Mouse (Mus musculus) midbrain, embryonic 16.5 days (tissue): ENCODE results near the gene Fam131b. TPM values are rescaled to one million over a fixed set of nuclear protein-coding genes. Genes with fewer than 3 reads are reported as not detected.

Experiments used
- ATAC-seq: fragments of 200-750 bp; cut with Nextera tagmentation; 2 replicates; pipeline ENCODE4 v1.8.0; 2017; ENCODE audit warnings: moderate TSS enrichment
- H3K27ac ChIP-seq: fragments of 300-500 bp; sonication (generic); 2 replicates; pipeline ENCODE4 v1.5.1; 2014; ENCODE audit warnings: mild to moderate bottlenecking, low read length, mixed read lengths
- H3K27me3 ChIP-seq: fragments of 300-500 bp; sonication (generic); 2 replicates; pipeline ENCODE4 v1.6.1; 2014; ENCODE audit warnings: low read depth, low read length, mixed read lengths; ENCODE audit not compliant: control insufficient read depth, insufficient read depth
- H3K36me3 ChIP-seq: fragments of 300-500 bp; sonication (generic); 2 replicates; pipeline ENCODE4 v1.6.1; 2014; ENCODE audit warnings: mild to moderate bottlenecking, low read length, moderate library complexity, mixed read lengths; ENCODE audit not compliant: control insufficient read depth, insufficient read depth
- H3K4me1 ChIP-seq: fragments of 300-500 bp; sonication (generic); 2 replicates; pipeline ENCODE4 v1.6.1; 2014; ENCODE audit warnings: mild to moderate bottlenecking, low read length, mixed read lengths; ENCODE audit not compliant: control insufficient read depth, insufficient read depth
- H3K4me2 ChIP-seq: fragments of 300-500 bp; sonication (generic); 2 replicates; pipeline ENCODE4 v1.6.1; 2014; ENCODE audit warnings: mild to moderate bottlenecking, low read length, mixed read lengths
- H3K4me3 ChIP-seq: fragments of 300-500 bp; sonication (generic); 2 replicates; pipeline ENCODE4 v1.5.1; 2014; ENCODE audit warnings: low read depth, mild to moderate bottlenecking, low read length, moderate library complexity, mixed read lengths
- H3K9ac ChIP-seq: fragments of 300-500 bp; sonication (generic); 2 replicates; pipeline ENCODE4 v1.6.1; 2014; ENCODE audit warnings: low read depth, low read length, mixed read lengths
- H3K9me3 ChIP-seq: fragments of 300-500 bp; sonication (generic); replicated peaks from 2 replicates; pipeline ENCODE4 v1.6.1; 2014; ENCODE audit warnings: mild to moderate bottlenecking, low read length, mixed read lengths; ENCODE audit not compliant: control insufficient read depth, poor library complexity, severe bottlenecking
- WGBS: fragments of 180-500 bp; shearing (Covaris S2); extraction: QIAGEN DNeasy Blood & Tissue Kit; methylation state at CpG from one replicate; pipeline ENCODE4 v1.1.7; 2014; 5-methylcytosine and 5-hydroxymethylcytosine counted together
- polyA plus RNA-seq: library from polyadenylated mRNA; unstranded; fragments of >200 nt; fragmentation: Nextera tagmentation; extraction: Ambion mirVana; gene quantifications from 2 replicates; pipeline ENCODE4 v1.2.1, GENCODE M21; 2015

The Fam131b gene
- polyA plus RNA-seq, 1 experiment from 2014 or later = 7.8 TPM

GRCm38 (mm10) chr6:42364607-42365006 is 40.2 kb upstream of the Fam131b start:
- no peak overlapping the region for H3K4me3 ChIP-seq
- 92% methylated on average over 15 of the region's 15 CpGs for WGBS
- ATAC-seq = no peak

DNA sequence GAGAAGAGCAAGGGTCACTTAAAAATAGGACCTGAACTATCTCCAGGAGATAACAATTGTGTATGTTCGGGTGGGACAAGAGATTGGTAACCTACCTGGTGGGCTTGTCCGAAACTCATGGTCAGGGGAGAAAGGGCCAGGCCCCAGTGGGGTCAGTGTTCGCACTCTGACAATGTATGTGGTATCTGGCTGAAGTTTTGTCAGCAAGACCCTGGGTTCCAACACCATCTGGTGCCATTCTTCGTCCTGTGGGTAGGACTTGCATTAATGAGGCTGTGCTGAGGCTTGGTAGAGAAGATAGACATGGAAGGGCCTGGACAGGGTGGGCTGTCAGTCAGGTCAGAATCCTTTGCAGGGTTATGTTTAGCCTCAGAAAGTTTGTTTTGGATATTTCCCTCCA is 39.6 kb upstream of the Fam131b start:
- no peak for ATAC-seq
- Histone ChIP-seq H3K4me2 (no peak overlapping the region), H3K4me1 (no peaks in the 10 kb centered on the region), H3K9ac (no peak overlapping the region), H3K36me3 (no peaks in the 10 kb centered on the region), H3K27ac (no peak overlapping the region), H3K4me3 (no peak overlapping the region), H3K9me3 (no peaks in the 10 kb centered on the region), H3K27me3 (no peaks in the 10 kb centered on the region)
- WGBS = 92% methylated on average over 4 of the region's 4 CpGs

More at GRCm38 (mm10) chr6:42364607-42365006, 40.2 kb upstream of the Fam131b start:
- Histone ChIP-seq H3K4me2 (no peak overlapping the region), H3K9me3 (no peaks in the 10 kb centered on the region), H3K4me1 (no peaks in the 10 kb centered on the region), H3K27ac (no peak overlapping the region), H3K36me3 (no peaks in the 10 kb centered on the region), H3K9ac (no peak overlapping the region), H3K27me3 (no peaks in the 10 kb centered on the region)

DNA sequence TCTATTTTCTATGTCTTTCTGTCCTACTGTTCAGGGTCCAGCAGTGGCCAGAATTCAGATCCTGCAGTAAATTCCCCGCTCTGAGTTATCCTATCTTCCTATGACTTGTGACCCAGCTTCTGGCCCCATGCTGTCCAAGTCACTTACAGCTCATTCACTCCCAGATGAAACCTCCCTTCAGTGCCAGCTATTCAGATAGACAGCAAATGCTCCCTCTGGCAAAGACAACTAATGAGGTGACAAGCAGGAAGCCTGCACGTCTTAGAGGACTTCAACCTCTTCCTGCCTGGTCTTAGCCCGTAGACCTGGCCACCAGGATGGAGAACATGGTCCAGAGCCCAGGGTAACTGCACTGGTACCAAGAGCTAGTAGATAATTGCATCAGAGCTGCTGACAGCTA is 38.5 kb upstream of the Fam131b start:
- H3K36me3 ChIP-seq = peaks cover 6% of the 10 kb centered on the region; the same call in 1 of the 2 replicates
- no peak overlapping the region for H3K27ac ChIP-seq
- 57% methylated on average over 3 of the region's 3 CpGs for WGBS
- no peak overlapping the region for H3K9ac ChIP-seq
- no peaks in the 10 kb centered on the region for H3K9me3 ChIP-seq
- H3K4me2 ChIP-seq = no peak overlapping the region
- no peak overlapping the region for H3K4me3 ChIP-seq
- no peaks in the 10 kb centered on the region for H3K27me3 ChIP-seq
- ATAC-seq = no peak
- no peaks in the 10 kb centered on the region for H3K4me1 ChIP-seq

GRCm38 (mm10) chr6:42362497-42362896 is 38.1 kb upstream of the Fam131b start:
- 43% methylated on average over 1 of the region's 1 CpGs for WGBS
- peaks cover 9% of the 10 kb centered on the region; the same call in 1 of the 2 replicates for H3K36me3 ChIP-seq
- no peaks in the 10 kb centered on the region for H3K27me3 ChIP-seq
- no peak overlapping the region for H3K9ac ChIP-seq
- H3K27ac ChIP-seq = no peak overlapping the region
- ATAC-seq = no peak
- H3K9me3 ChIP-seq = no peaks in the 10 kb centered on the region
- no peak overlapping the region for H3K4me3 ChIP-seq
- H3K4me2 ChIP-seq = no peak overlapping the region
- H3K4me1 ChIP-seq = no peaks in the 10 kb centered on the region

- no peak overlapping the region for H3K9ac ChIP-seq
- H3K36me3 ChIP-seq = peaks cover 9% of the 10 kb centered on the region; the same call in 1 of the 2 replicates
- H3K4me2 ChIP-seq = no peak overlapping the region
- H3K4me3 ChIP-seq = no peak overlapping the region
- no peak for ATAC-seq
- no peak overlapping the region for H3K27ac ChIP-seq
- 50% methylated on average over 1 of the region's 1 CpGs for WGBS
- no peaks in the 10 kb centered on the region for H3K9me3 ChIP-seq
- H3K27me3 ChIP-seq = no peaks in the 10 kb centered on the region
- H3K4me1 ChIP-seq = no peaks in the 10 kb centered on the region
Measured at GRCm38 (mm10) chr6:42362074-42362473, 37.6 kb upstream of the Fam131b start.

- no peak for ATAC-seq
- no peak overlapping the region for H3K27ac ChIP-seq
- H3K4me2 ChIP-seq = no peak overlapping the region
- WGBS = 93% methylated on average over 13 of the region's 13 CpGs
- H3K4me3 ChIP-seq = no peak overlapping the region
- no peaks in the 10 kb centered on the region for H3K4me1 ChIP-seq
- H3K9me3 ChIP-seq = no peaks in the 10 kb centered on the region
- peaks cover 10% of the 10 kb centered on the region for H3K36me3 ChIP-seq
- H3K9ac ChIP-seq = no peak overlapping the region
- H3K27me3 ChIP-seq = no peaks in the 10 kb centered on the region
Measured at GRCm38 (mm10) chr6:42361041-42361895, 36.8 kb upstream of the Fam131b start.

DNA sequence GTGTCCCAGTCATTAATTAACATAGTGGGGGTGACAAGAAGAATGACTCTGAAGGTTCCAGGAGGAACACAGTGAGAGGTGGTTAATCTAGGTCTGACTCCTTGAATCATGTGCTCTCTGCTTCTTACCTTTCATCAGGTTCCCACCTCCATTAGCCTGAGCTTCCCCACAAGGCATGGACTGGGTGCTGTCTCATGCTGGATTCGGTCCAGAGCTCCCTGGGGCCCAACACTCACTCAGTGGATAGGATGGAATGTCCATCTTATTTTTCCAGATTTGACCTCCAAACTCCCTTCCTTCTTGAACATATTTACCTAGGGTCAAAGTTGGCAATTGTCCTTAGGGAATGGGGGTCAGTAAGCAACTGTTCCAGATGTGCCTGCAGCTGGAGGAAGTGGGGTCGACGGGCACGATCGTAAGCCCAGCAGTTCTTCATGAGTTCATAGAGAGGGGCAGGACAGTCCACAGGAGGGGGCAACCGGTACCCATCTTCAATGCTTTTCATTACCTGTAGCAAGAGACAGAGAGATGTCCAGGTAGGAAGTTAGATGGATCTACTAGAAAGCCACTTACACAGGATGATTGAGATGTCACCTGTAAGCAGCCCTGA is 35.9 kb upstream of the Fam131b start:
- WGBS = 97% methylated on average over 6 of the region's 6 CpGs
- no peak overlapping the region for H3K4me2 ChIP-seq
- H3K27ac ChIP-seq = no peak overlapping the region
- no peak overlapping the region for H3K9ac ChIP-seq
- no peaks in the 10 kb centered on the region for H3K9me3 ChIP-seq
- H3K4me3 ChIP-seq = no peak overlapping the region
- ATAC-seq = no peak
- no peaks in the 10 kb centered on the region for H3K4me1 ChIP-seq
- peaks cover 12% of the 10 kb centered on the region for H3K36me3 ChIP-seq
- no peaks in the 10 kb centered on the region for H3K27me3 ChIP-seq

DNA sequence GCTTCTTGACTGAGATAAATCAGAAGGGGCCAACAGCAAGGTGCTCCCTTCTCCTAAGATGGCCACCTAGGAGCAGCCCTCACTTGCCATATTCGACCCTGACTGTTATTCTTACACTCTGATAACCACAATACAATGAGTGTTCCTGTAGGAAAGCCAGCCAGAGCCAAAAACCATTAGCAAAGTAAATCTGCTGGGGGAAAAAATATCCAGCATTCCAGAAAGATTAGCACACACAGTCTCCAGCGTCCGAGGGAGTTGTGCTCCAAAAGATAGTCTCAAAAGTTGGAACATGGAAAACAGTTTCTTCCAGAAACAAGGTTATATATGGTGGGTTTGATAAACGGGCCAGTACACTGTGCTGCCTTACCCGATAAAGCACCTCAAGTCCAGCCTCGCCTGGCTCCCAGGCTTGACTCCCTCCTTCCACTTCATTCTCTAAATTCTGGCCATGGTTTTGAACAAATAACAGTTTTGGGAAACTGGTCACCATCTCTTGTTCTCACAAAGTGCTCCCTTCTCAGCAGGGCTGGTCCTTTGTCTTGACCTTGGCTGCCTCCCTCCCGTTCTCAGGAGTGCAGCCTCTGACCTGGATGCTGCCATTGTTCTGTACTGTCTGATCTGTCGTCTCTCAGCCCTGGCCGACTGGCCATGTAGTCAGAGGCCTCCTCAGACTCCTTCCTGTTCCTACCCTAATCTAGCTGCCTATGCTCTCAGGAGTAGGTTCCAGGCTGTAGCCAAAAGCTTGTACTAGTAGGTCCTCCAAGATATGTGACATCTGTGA is 35.1 kb upstream of the Fam131b start:
- 77% methylated on average over 9 of the region's 9 CpGs for WGBS
- no peaks in the 10 kb centered on the region for H3K9me3 ChIP-seq
- no peak overlapping the region for H3K27ac ChIP-seq
- H3K4me3 ChIP-seq = no peak overlapping the region
- no peaks in the 10 kb centered on the region for H3K27me3 ChIP-seq
- no peak overlapping the region for H3K9ac ChIP-seq
- no peak overlapping the region for H3K4me2 ChIP-seq
- H3K4me1 ChIP-seq = peaks cover 2% of the 10 kb centered on the region; the same call in 1 of the 2 replicates
- ATAC-seq = no peak
- peaks cover 12% of the 10 kb centered on the region for H3K36me3 ChIP-seq
